Mouse (Mus musculus) heart, postnatal 4 days (tissue): ENCODE results near the gene Bdh1. TPM values are rescaled to one million over a fixed set of nuclear protein-coding genes. Genes with fewer than 3 reads are reported as not detected.
"Not testable (repeated sequence)": the region's sequence is repeated elsewhere in the genome, so short reads cannot be mapped to it uniquely, and the experiment has no call there.

ENCODE experiments used
- DNase-seq: peaks from one replicate; pipeline ENCODE4 v3.0.0; 2021
- total RNA-seq, 2 experiments: library from RNA; stranded (reverse); gene quantifications; 2 replicates each; pipeline ENCODE4 v1.2.3; 2021

The Bdh1 gene
- total RNA-seq, 2 experiments from 2014 or later = 0.81 to 1.0 TPM

- DNase-seq = peak; percentile 64
Measured at GRCm38 (mm10) chr16:31465630-31466029, 43.5 kb downstream of the Bdh1 start.

- no peak for DNase-seq
Measured at GRCm38 (mm10) chr16:31466106-31466505, 44.0 kb downstream of the Bdh1 start.

GRCm38 (mm10) chr16:31470819-31471218 is 48.7 kb downstream of the Bdh1 start:
- DNase-seq = not testable (repeated sequence)

GRCm38 (mm10) chr16:31471994-31472393 is 49.9 kb downstream of the Bdh1 start:
- DNase-seq = no peak

DNA sequence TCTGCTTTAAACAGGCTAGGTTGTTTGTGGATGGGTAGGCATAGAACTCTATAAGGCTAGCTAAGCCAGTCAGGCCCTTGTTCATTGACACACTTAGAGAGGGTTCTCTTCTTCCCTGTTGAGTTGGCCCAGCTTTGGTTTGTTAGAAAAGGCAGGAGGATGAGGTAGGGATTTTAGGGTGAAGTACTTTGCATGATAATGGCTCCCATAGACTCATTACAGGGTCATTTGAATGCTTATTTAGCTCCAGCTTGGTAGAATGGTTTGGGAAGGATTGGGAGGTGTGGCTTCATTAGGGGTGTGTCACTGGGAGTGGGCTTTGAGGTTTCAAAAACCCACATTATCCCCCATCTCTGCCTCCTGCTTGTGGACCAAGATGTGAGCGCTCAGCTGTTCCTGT is 51.1 kb downstream of the Bdh1 start:
- no peak for DNase-seq

GRCm38 (mm10) chr16:31475123-31475968 is 53.3 kb downstream of the Bdh1 start:
- no peak for DNase-seq

DNA sequence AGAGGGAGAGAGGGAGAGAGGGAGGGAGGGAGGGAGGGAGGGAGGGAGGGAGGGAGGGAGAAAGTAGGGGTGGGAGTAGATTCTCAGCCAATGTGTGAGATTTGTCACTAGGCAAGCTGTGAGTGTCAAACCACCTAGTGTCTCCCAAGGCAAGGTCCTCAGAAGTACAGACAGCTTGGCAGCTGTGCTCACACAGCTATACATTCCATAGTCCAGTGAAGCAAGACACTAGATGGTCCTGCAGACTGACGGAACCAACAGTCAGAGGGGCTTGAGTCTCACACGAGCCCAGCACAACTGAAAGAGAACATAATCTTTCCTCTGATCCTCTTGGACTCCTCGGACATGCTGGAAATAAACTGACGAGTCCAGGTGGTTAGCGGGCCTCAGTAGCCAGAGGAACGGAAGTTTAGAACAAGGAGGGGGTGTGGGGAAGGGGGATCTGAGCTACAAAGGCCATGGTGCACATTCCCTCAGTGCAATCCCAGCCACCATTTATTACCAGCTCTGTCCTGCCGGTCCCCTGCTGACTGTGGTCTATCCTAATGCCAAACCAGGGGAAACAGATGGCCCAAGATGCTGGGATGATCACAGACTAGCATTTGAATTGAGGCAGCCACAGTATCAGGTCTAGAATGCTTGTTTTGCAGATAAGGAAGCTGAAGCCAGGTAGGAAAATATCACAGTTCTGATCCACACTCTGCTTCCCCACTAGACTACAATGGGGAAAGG is 55.0 kb downstream of the Bdh1 start:
- DNase-seq = no peak

GRCm38 (mm10) chr16:31485336-31485735 is 63.3 kb downstream of the Bdh1 start:
- DNase-seq = no peak

- no peak for DNase-seq
Measured at GRCm38 (mm10) chr16:31487266-31487665, 65.2 kb downstream of the Bdh1 start.

DNA sequence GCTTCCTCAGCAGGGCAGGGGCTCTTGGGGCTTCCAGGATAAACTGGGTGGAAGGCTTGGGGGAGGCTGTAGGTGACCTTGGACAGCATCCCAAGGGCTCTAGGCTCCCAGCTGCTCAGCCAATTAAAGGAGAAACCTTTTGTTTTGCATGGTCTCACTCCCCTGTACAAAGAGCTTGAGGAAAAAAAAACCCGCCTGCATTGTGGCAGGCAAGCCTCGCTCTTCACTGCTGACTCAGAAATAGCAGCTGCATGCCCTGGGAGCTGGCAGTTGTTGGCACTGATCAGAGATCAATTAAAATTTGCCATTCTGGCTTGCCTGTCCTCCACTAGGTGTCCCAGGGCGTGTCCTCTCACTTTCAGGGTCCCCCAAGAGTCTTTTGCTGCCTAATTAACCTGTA is 67.0 kb downstream of the Bdh1 start:
- no peak for DNase-seq

DNA sequence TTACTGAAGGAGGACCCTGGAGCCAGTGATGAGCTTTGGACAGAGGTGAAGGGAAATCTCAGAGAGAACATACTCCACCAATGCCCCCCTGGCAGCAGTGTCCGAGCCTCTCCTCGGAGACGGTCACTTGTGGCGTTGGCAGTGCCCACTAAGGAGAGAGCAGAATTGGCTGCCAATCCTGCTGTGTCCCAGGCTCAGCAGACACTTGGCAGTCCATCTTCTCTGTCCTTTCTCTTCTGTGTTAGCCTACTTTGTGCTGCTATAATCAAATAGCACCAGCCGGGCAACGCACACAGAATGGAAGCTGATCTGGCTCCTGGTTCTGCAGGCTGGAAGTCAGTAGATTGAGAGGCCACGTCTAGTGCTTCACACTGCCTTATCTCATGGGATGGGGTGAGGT is 68.9 kb downstream of the Bdh1 start:
- DNase-seq = no peak

DNA sequence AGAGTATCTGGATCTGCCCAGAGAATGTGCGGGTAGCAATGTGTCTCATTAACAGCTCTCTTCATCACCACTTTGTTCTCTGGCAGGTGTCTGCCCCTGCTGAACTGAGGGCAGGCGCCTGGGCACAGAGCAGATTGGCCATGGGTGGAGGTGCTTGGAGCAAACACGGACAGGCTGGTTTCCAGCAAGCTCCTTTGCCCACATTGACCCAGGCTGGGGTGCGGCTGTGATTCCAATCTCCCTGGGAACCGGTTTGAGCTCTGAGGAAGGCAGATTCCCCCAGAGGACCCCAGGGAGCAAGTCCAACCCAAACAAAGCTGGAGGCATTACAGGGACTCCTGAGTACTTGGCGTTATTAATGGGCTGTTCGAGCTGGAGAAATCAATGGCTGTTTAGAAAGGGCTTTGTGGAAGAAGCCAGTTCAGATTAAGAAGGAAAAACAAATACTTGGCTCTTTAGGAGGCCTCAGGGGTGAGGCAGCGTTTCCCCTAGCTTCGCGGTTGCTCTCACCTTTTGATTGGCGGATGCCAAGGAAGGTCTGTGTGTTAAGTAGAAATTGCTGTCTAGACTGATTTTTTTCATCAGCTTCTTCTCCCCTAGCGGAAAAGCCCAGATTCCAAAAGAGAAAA is 71.0 kb downstream of the Bdh1 start:
- no peak for DNase-seq

- no peak for DNase-seq
Measured at GRCm38 (mm10) chr16:31493550-31493965, 71.5 kb downstream of the Bdh1 start.

DNA sequence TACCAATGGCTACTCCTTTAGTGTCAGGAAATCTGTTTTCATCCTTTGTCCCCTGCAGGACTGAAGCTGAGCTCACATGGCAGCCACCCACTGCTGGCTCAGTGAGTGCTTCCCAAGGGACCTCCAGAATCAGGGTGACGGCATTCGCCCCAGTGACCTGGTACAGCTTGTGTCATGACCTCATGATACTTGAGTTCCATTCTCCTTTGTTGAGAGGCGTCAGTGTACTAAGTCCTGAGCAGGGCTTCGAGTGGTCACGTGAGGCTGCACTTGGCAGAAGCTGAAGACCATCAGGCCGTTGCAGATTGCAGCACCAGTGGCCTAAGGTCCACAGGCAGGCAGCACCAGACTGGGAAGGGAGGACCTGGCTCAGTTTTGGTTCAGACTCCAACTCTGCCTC is 71.9 kb downstream of the Bdh1 start:
- peak; percentile 70 for DNase-seq

GRCm38 (mm10) chr16:31495356-31495755 is 73.3 kb downstream of the Bdh1 start:
- DNase-seq = no peak

DNA sequence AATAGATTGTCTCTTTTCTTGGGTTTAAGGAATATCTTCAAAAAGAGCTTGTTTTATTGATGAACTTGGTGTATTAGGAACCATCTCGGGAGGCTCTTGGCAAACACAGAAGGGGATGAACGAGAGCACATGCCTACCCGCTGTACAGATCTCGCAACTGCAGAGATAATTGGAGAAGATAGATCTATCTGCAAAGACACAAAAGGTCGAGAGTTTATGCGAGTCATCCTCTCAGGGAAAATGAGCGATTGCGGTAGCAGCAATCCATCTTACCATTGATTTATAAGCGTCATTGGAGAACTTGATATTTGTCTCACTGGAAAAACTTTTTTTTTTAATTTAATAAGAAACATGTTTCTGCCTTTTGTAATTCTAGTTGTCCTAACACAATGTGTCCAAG is 73.7 kb downstream of the Bdh1 start:
- no peak for DNase-seq

DNA sequence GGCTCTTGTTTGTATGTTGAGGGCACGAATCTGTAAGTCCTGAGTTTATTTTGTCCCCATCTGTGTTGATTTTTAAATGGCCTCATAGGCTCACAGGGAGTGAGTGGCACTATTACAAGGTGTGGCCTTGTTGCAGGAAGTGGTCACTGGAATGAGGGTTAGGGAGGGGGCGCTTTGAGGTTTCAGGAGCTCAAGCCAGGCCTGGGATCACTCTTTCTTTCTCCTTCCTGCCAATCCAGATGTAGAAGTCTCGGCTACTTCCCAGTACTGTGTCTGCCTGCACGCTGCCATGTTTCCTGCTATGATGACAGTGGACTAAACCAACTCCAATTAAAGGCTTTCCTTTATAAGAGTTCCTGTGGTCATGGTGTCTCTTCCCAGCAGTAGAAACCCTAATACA is 76.3 kb downstream of the Bdh1 start:
- no peak for DNase-seq

GRCm38 (mm10) chr16:31499021-31499420 is 76.9 kb downstream of the Bdh1 start:
- no peak for DNase-seq

GRCm38 (mm10) chr16:31499681-31500310 is 77.7 kb downstream of the Bdh1 start:
- no peak for DNase-seq

GRCm38 (mm10) chr16:31500532-31500931 is 78.5 kb downstream of the Bdh1 start:
- DNase-seq = no peak

- no peak for DNase-seq
Measured at GRCm38 (mm10) chr16:31500969-31501750, 79.1 kb downstream of the Bdh1 start.

DNA sequence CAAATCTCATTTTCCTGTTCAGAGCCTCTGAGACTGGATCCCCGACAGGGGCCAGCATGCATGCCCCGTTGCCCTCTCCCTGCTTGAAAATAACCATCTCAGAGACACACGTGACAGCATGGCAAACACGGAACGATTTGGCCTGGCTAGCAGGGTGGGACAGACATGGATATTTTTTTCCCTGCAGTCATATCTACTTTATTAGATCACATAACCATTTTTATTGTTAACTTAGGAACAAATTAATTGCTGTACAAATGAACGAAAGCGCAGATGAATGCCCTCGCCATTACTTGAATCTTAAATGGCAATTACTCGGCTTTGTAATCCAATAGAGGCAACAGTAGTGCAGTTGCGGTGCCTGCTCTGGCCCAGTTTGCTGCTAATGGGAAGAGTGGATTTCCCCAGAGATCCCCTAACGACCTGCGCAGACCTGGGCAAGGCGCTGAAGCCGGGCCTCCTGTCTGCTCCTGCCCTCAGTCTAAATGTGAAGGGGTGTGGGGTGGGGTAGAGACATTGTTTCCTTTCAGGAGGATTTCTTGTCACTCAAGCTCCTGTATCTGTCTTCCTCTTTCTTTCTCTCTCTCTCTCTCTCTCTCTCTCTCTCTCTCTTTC is 79.8 kb downstream of the Bdh1 start:
- DNase-seq = no peak
